In the genomic region with DNA sequence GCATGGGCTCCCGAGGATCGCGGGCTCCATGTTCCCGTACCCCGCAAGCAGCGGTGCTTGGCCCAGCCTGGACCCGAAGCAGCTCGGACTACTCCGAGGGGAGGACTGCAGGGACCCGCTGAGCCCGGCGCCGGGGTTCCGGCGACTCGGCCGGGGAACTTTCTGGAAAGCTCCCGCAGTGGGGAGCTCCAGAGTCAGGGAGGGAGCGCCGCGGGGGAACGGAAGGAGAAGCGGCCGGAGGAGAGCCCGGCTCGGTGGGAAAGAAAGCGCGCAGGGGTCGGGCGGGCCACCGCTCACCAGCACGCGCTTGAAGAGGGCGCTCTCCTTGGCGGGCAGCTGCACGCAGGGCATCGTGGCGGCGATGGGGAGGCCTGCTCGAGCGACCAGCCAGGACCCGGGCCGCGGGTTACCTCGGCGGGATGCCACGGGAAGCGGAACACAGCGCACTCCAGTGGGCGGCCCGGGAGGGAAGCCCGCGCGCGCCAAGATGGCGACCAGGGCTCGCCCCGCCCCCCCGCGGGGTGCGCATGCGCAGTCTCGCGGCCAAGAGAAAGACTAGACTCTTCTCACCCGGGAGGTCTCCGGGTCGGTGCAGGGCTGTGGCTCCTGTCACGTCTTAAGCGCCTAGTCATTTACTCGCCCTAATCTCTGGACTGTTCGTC, we compare ENCODE assay signal across 8 mouse cellular contexts. TPM values are rescaled to one million over a fixed set of nuclear protein-coding genes. Genes with fewer than 3 reads are reported as not detected.
DNase-seq lines count a peak whose midpoint lies in the region; ATAC-seq lines count a peak whose summit lies in the region.

A gene (minus strand): TSS at position 514 of the 662 bp plus-strand sequence.

- H3K4me1 ChIP-seq in intestine, embryonic 14.5 days (replicated peaks; ENCODE audit: control insufficient read depth, insufficient read depth, low read length), result peaks cover 10% of the 10 kb centered on the region; the same call in 1 of the 2 replicates

- peaks cover 10% of the 10 kb centered on the region for H3K36me3 ChIP-seq in intestine, embryonic 14.5 days (ENCODE audit: control insufficient read depth, insufficient read depth, low read length)

- WGBS in intestine, embryonic 14.5 days, result under 1% methylated on average over 65 of the region's 71 CpGs

- peak within 1 kb of the TSS; percentile 83 for H3K9ac ChIP-seq in intestine, embryonic 14.5 days (ENCODE audit: low read length)

- no peaks in the 10 kb centered on the region for H3K27me3 ChIP-seq in intestine, embryonic 14.5 days (replicated peaks; ENCODE audit: control insufficient read depth, insufficient read depth, low read length)

- peak within 1 kb of the TSS; percentile 75 for H3K4me3 ChIP-seq in intestine, embryonic 14.5 days (ENCODE audit: low read depth, low read length)

- peak; percentile 96 for ATAC-seq in intestine, embryonic 14.5 days (replicated peaks; ENCODE audit: low FRiP score, low TSS enrichment, low read depth)

- DNase-seq in adipocyte (ENCODE audit: low spot score), result peak; percentile 92
- DNase-seq in embryo, embryonic 10 days (ENCODE audit: low spot score), result peak; percentile 94
- DNase-seq in gastrocnemius, postnatal 14 days, result peak; percentile 97
- peak; percentile 99 for DNase-seq in intestine, embryonic 14.5 days (ENCODE audit: low spot score)
- peak; percentile 92 to 95 for DNase-seq in left cerebral cortex, postnatal 14 days (ENCODE audit: low spot score in 2 of 2)
- DNase-seq in mesoderm, embryonic 11.5 days (ENCODE audit: low read depth, low spot score), result peak; percentile 96
- peak; percentile 85 to 89 for DNase-seq in right cerebral cortex, postnatal 36 days (ENCODE audit: low spot score in 2 of 2)
- DNase-seq in yolk sac, embryonic 10.5 days (ENCODE audit: low spot score), result peak; percentile 94

- no peaks in the 10 kb centered on the region for H3K9me3 ChIP-seq in intestine, embryonic 14.5 days (ENCODE audit: control insufficient read depth, low read length)

- H3K4me2 ChIP-seq in intestine, embryonic 14.5 days (ENCODE audit: low read length), result peak within 1 kb of the TSS; percentile 55

- peak within 1 kb of the TSS; percentile 98 for H3K27ac ChIP-seq in intestine, embryonic 14.5 days (ENCODE audit: low read depth)

- intact Hi-C loops in gastrocnemius, postnatal 14 days (cut with DNase I; ENCODE audit: low total_unique reads), result no loop called here
- intact Hi-C loops in left cerebral cortex, postnatal 14 days (cut with DNase I), result loop anchor here (5.0 kb wide), 1 partner anchor 77 kb away; no protein-coding TSS in a partner anchor

RNA-seq across cellular contexts. Expression of the gene that starts here (rescaled TPM):
- 10 to 100 TPM; 14.8 TPM for total RNA-seq in gastrocnemius, postnatal 14 days (2021)
- polyA plus RNA-seq in intestine, embryonic 14.5 days (2014; fragmentation: Nextera tagmentation; extraction: Ambion mirVana), result 40.7 and 42.7 TPM in 2 replicates
- total RNA-seq in left cerebral cortex, postnatal 14 days (2021), result 10 to 100 TPM; 11.8 to 14.1 TPM

Comparison
In these comparisons a context has a peak if more than half of its experiments do, and no peak if none do; other contexts are left out.
1. Peak in every context shown above with its lines: DNase-seq, ATAC-seq, H3K4me3 ChIP-seq and H3K27ac ChIP-seq.